Mouse (Mus musculus) hindbrain, embryonic 12.5 days (tissue): ENCODE measurements at regions not wholly inside any gene's neighbourhood (a gene's known extent, or its start where the extent isn't known, plus 50 kb on each side); places are given as distances from the start of the nearest gene placed in this dataset.

Source experiments
- ATAC-seq: fragments of 200-750 bp; cut with Nextera tagmentation; 2 replicates; pipeline ENCODE4 v1.8.0; 2017; ENCODE audit warnings: moderate TSS enrichment; ENCODE audit not compliant: low FRiP score
- H3K27ac ChIP-seq: fragments of 300-500 bp; sonication (generic); 2 replicates; pipeline ENCODE4 v1.5.1; 2016; ENCODE audit warnings: mild to moderate bottlenecking
- H3K27me3 ChIP-seq: fragments of 300-500 bp; sonication (generic); 2 replicates; pipeline ENCODE4 v1.6.1; 2016; ENCODE audit warnings: mild to moderate bottlenecking
- H3K36me3 ChIP-seq: fragments of 300-500 bp; sonication (generic); 2 replicates; pipeline ENCODE4 v1.6.1; 2016; ENCODE audit warnings: mild to moderate bottlenecking
- H3K4me1 ChIP-seq: fragments of 300-500 bp; sonication (generic); 2 replicates; pipeline ENCODE4 v1.6.1; 2016
- H3K4me2 ChIP-seq: fragments of 300-500 bp; sonication (generic); replicated peaks from 2 replicates; pipeline ENCODE4 v1.6.1; 2016; ENCODE audit warnings: mild to moderate bottlenecking
- H3K4me3 ChIP-seq: fragments of 300-500 bp; sonication (generic); 2 replicates; pipeline ENCODE4 v1.5.1; 2016; ENCODE audit warnings: mild to moderate bottlenecking
- H3K9ac ChIP-seq: fragments of 300-500 bp; sonication (generic); 2 replicates; pipeline ENCODE4 v1.6.1; 2016; ENCODE audit warnings: mild to moderate bottlenecking, moderate library complexity
- H3K9me3 ChIP-seq: fragments of 300-500 bp; sonication (generic); replicated peaks from 2 replicates; pipeline ENCODE4 v1.6.1; 2016; ENCODE audit warnings: mild to moderate bottlenecking
- WGBS: fragments of 180-500 bp; shearing (Covaris S2); methylation state at CpG from one replicate; pipeline ENCODE4 v1.1.7; 2016; 5-methylcytosine and 5-hydroxymethylcytosine counted together

GRCm38 (mm10) chr4:110038696-110039095 lies 60.8 kb downstream of the Dmrta2 start:
- no peaks in the 10 kb centered on the region for H3K4me1 ChIP-seq
- H3K9me3 ChIP-seq, result no peaks in the 10 kb centered on the region
- H3K4me3 ChIP-seq, result no peak overlapping the region
- no peak overlapping the region for H3K4me2 ChIP-seq
- no peak for ATAC-seq
- H3K27ac ChIP-seq, result no peak overlapping the region
- WGBS, result 61% methylated on average over 5 of the region's 5 CpGs
- H3K27me3 ChIP-seq, result no peaks in the 10 kb centered on the region
- H3K9ac ChIP-seq, result no peak overlapping the region
- no peaks in the 10 kb centered on the region for H3K36me3 ChIP-seq

- H3K36me3 ChIP-seq, result no peaks in the 10 kb centered on the region
- H3K9me3 ChIP-seq, result no peaks in the 10 kb centered on the region
- no peaks in the 10 kb centered on the region for H3K27me3 ChIP-seq
- H3K4me1 ChIP-seq, result no peaks in the 10 kb centered on the region
- WGBS, result 87% methylated on average over 17 of the region's 17 CpGs
- H3K9ac ChIP-seq, result no peak overlapping the region
- ATAC-seq, result no peak; the same call in 1 of the 2 replicates
- no peak overlapping the region for H3K27ac ChIP-seq
- no peak overlapping the region for H3K4me3 ChIP-seq
- no peak overlapping the region for H3K4me2 ChIP-seq
These were observed 67.2 kb downstream of the Dmrta2 start for GRCm38 (mm10) chr4:110044851-110045618.

GRCm38 (mm10) chr4:110045651-110046269 lies 67.9 kb downstream of the Dmrta2 start:
- ATAC-seq, result no peak
- 84% methylated on average over 12 of the region's 12 CpGs for WGBS
- Histone ChIP-seq H3K36me3 (no peaks in the 10 kb centered on the region), H3K9ac (no peak overlapping the region), H3K4me1 (peaks cover 3% of the 10 kb centered on the region; the same call in 1 of the 2 replicates), H3K27ac (no peak overlapping the region), H3K4me3 (no peak overlapping the region), H3K9me3 (no peaks in the 10 kb centered on the region), H3K27me3 (no peaks in the 10 kb centered on the region), H3K4me2 (no peak overlapping the region)

- 93% methylated on average over 11 of the region's 11 CpGs for WGBS
- H3K27ac ChIP-seq, result no peak overlapping the region
- H3K9me3 ChIP-seq, result no peaks in the 10 kb centered on the region
- ATAC-seq, result no peak
- H3K4me2 ChIP-seq, result no peak overlapping the region
- no peaks in the 10 kb centered on the region for H3K27me3 ChIP-seq
- H3K9ac ChIP-seq, result no peak overlapping the region
- no peaks in the 10 kb centered on the region for H3K36me3 ChIP-seq
- peaks cover 6% of the 10 kb centered on the region; the same call in 1 of the 2 replicates for H3K4me1 ChIP-seq
- no peak overlapping the region for H3K4me3 ChIP-seq
These were observed 68.4 kb downstream of the Dmrta2 start for GRCm38 (mm10) chr4:110046270-110046651.

GRCm38 (mm10) chr4:110050393-110051280 lies 72.8 kb downstream of the Dmrta2 start:
- Histone ChIP-seq H3K4me2 (peak overlapping the region; percentile 71), H3K9me3 (no peaks in the 10 kb centered on the region), H3K4me3 (peak overlapping the region; percentile 43), H3K9ac (peak overlapping the region; percentile 53), H3K4me1 (peaks cover 12% of the 10 kb centered on the region), H3K27me3 (no peaks in the 10 kb centered on the region), H3K36me3 (no peaks in the 10 kb centered on the region), H3K27ac (peak overlapping the region; percentile 52)
- peak; percentile 96 for ATAC-seq
- WGBS, result 3% methylated on average over 40 of the region's 40 CpGs

GRCm38 (mm10) chr4:110051281-110051665 lies 73.4 kb downstream of the Dmrta2 start:
- 15% methylated on average over 12 of the region's 12 CpGs for WGBS
- H3K36me3 ChIP-seq, result no peaks in the 10 kb centered on the region
- H3K27me3 ChIP-seq, result no peaks in the 10 kb centered on the region
- peaks cover 12% of the 10 kb centered on the region for H3K4me1 ChIP-seq
- H3K9ac ChIP-seq, result peak overlapping the region; percentile 53
- no peak; the same call in 1 of the 2 replicates for ATAC-seq
- peak overlapping the region; percentile 43 for H3K4me3 ChIP-seq
- H3K27ac ChIP-seq, result peak overlapping the region; percentile 52
- H3K4me2 ChIP-seq, result peak overlapping the region; percentile 71
- H3K9me3 ChIP-seq, result no peaks in the 10 kb centered on the region

- Histone ChIP-seq H3K27ac (peak overlapping the region; percentile 52), H3K4me2 (peak overlapping the region; percentile 13; the same call in 1 of the 2 replicates), H3K9ac (no peak overlapping the region), H3K27me3 (no peaks in the 10 kb centered on the region), H3K36me3 (no peaks in the 10 kb centered on the region), H3K4me3 (no peak overlapping the region), H3K4me1 (peaks cover 12% of the 10 kb centered on the region), H3K9me3 (no peaks in the 10 kb centered on the region)
- WGBS, result 27% methylated on average over 10 of the region's 10 CpGs
- no peak for ATAC-seq
These were observed 74.0 kb downstream of the Dmrta2 start for GRCm38 (mm10) chr4:110051872-110052271.

- Histone ChIP-seq H3K4me3 (no peak overlapping the region), H3K4me1 (peaks cover 12% of the 10 kb centered on the region), H3K4me2 (no peak overlapping the region), H3K36me3 (no peaks in the 10 kb centered on the region), H3K9me3 (no peaks in the 10 kb centered on the region), H3K9ac (no peak overlapping the region), H3K27me3 (no peaks in the 10 kb centered on the region), H3K27ac (no peak overlapping the region)
- 85% methylated on average over 4 of the region's 4 CpGs for WGBS
- no peak for ATAC-seq
These were observed 75.1 kb downstream of the Dmrta2 start for GRCm38 (mm10) chr4:110052998-110053397.

- 85% methylated on average over 3 of the region's 3 CpGs for WGBS
- Histone ChIP-seq H3K36me3 (no peaks in the 10 kb centered on the region), H3K9me3 (no peaks in the 10 kb centered on the region), H3K4me3 (no peak overlapping the region), H3K4me2 (no peak overlapping the region), H3K27me3 (no peaks in the 10 kb centered on the region), H3K9ac (no peak overlapping the region), H3K27ac (no peak overlapping the region), H3K4me1 (no peaks in the 10 kb centered on the region)
- no peak for ATAC-seq
These were observed 96.0 kb downstream of the Dmrta2 start for GRCm38 (mm10) chr4:110073836-110074235.

- no peaks in the 10 kb centered on the region for H3K36me3 ChIP-seq
- H3K27ac ChIP-seq, result no peak overlapping the region
- H3K4me3 ChIP-seq, result no peak overlapping the region
- no peak for ATAC-seq
- no peak overlapping the region for H3K9ac ChIP-seq
- no peak overlapping the region for H3K4me2 ChIP-seq
- no peaks in the 10 kb centered on the region for H3K9me3 ChIP-seq
- no peaks in the 10 kb centered on the region for H3K27me3 ChIP-seq
- H3K4me1 ChIP-seq, result no peaks in the 10 kb centered on the region
These were observed 105.5 kb downstream of the Dmrta2 start for GRCm38 (mm10) chr4:110083371-110083770.

- Histone ChIP-seq H3K4me2 (no peak overlapping the region), H3K4me3 (no peak overlapping the region), H3K9me3 (no peaks in the 10 kb centered on the region), H3K4me1 (no peaks in the 10 kb centered on the region), H3K27me3 (no peaks in the 10 kb centered on the region), H3K36me3 (no peaks in the 10 kb centered on the region), H3K9ac (no peak overlapping the region), H3K27ac (no peak overlapping the region)
- 34% methylated on average over 9 of the region's 9 CpGs for WGBS
- no peak for ATAC-seq
These were observed 109.9 kb downstream of the Dmrta2 start for GRCm38 (mm10) chr4:110087570-110088247.
